Mouse (Mus musculus) mouse embryonic stem cell (cell line): ENCODE measurements around the gene Ptprm.

Source experiments
- in situ Hi-C, 2 experiments: fragments of 300-500 bp; cut with MboI; formaldehyde crosslinking; loops; 1 replicate in 1 of 2; 3 replicates in 1 of 2; pipeline ENCODE4 v1.14.3; 2019 to 2020; ENCODE audit warnings: low sequenced_read_pairs in 2 of 2, low pct_unique_long_range_greater_than_20kb in 1 of 2, mixed read lengths in 1 of 2; ENCODE audit not compliant: unreplicated experiment in 1 of 2

Ptprm gene

DNA sequence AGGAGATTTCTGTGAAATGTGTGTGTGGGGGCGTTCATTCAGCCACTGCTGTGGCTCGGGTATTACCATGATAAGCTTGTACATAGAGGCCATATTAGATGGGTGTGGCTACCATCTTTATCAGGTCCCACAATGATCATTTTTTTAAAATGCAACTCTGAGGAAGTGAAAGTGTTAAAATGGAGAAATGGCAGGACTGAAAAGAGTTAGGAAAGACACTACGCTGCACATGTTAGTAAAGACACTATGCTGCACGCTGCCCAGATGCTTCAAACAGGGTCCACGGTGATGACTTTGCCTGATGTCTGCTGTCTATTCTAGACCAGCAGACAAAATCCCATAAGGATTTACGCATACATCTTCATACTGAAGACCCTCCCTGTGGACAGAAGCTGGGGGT, 298.6 kb downstream of the Ptprm start:
- in situ Hi-C loops, result no loop called here

DNA sequence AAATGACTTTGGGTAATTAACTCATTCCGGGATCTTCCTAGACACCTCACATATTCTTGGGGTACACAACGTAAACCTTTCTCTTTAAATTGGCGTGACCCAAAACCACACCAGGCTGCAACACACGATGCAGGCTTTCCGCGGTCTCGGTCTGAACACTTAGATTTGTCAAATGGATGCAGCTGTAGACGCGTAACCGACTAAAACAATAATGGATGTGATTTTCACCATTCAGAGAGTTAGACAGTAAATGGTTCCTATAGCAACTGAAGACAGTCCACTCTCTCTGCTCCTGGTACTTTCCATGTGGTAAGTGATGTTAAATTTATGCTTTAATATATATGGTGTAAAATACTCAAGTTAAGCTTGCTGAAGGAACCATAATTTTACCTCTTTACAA, 300.1 kb downstream of the Ptprm start:
- in situ Hi-C loops, result no loop called here

DNA sequence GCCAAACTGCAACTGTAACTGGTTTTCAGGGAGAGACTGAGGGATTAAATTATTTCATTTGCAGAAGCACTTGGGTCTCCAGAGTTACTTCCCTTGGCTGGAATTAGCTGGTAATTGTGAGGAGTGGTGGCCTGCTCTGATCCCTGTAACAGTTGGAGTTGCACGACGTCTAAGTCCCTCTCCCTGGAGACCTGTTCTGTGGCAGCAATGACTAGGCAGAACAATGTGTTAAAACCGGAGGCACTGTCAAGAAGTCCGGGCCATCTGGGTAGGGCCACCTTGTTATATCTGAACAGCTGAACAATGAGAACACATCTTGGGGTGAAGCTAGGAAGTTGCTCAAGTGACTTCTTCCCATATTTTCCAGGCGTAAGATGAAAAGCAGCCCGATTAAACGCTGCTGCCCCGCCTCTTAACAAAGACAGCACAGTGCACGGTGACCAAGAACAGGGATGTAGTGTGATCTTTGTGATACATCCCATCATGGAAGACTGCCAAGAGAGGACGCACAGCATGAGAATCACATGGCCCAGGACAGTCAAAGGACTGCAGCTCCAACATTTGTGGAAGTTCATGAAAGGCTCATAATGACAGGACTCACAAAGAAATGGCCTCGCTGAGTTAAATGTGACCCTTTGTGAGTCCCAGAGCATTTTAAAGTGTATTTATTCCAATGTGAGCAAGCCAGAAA, 301.5 kb downstream of the Ptprm start:
- in situ Hi-C loops, result no loop called here

DNA sequence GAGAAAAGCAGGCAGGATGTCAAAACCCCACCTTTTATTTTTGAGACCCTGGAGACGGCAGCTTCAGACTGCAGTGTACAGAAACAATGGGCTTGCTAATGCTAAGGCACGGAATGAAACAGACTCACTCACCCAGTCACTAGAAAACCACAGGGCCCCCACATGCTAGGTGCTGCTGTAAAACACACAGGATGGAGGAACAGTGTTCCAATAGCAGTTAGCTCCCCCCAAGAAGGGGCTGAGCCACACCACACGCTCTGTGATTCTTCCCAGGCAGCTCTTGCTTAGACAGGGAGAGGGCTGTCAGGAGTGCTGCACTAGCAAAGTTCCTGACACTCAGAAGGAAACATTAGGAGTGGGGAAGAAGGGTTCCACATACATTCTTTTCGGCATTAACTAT, 306.6 kb downstream of the Ptprm start:
- in situ Hi-C loops, result no loop called here

DNA sequence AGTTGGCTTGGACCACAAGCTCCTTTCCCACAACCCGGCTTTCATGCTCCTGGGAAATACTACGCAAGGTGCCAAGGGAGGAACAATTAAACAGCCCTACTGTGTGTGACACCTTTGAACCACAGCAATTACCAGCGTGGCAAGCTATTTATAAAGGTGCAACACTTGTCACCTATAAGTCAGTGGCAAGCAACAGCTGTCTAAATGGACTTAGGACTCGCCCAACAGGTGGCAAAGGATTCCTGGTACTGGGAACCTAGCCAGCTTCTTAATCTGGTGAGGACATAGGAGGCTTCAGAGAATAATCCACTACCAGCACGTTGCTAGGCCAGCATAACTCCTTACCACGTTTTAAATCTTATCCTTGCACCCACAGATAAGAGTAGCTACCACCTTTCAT, 315.7 kb downstream of the Ptprm start:
- in situ Hi-C loops, result no loop called here

DNA sequence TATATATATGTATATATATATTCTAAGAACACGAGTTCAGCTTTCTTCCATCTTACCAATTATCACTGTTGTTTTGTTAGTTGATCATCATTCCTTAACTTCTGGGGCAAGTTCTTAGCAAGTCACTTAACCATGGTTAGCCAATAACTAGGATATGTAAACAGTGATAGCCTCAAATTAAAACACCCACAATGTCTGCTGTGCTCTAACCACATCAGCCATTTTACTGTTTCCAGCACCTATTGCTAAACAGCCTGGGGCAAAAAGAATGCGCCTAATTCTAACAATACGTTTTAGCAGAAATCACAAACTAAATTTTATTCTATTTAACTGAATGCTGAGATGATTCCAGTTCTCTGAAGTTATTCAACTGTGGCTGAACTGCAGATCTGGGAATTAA, 320.7 kb downstream of the Ptprm start:
- in situ Hi-C loops, result no loop called here

DNA sequence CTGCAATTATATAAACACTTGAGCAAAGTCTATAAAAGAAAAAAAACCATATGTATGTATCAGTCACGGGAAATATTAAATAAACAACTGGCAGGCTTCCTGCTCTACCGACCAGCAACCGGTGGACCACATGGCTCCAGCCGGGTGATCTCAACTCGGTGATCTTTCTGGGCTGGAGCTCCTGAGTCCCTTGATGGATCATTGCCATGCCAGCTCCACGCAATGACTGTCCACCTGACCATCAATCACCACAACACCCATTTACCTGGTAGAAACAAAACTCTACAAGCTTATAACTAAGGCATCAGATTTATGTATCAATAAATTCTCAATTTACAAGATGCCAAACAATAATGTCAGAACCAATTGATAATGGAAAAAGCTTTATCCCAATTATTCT, 322.2 kb downstream of the Ptprm start:
- in situ Hi-C loops, result no loop called here

DNA sequence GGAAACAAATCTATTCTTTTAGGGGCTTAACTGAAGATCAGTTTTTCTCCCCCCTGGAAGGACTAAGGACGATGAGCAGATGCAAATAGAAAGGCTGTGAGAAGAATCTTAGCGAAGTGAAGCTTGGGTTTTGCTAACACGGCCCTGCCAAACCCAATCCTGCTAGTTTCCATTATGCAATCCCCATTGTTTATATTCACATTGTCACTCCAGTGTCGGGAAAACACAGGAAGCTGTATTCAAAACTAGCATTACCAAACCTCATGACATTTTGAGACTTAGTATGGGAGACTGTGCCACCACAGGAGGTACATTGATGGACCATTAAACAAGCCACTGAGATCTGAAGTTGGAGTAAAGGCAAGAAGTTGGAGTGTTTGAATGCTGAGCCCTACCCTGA, 322.9 kb downstream of the Ptprm start:
- in situ Hi-C loops, result no loop called here

DNA sequence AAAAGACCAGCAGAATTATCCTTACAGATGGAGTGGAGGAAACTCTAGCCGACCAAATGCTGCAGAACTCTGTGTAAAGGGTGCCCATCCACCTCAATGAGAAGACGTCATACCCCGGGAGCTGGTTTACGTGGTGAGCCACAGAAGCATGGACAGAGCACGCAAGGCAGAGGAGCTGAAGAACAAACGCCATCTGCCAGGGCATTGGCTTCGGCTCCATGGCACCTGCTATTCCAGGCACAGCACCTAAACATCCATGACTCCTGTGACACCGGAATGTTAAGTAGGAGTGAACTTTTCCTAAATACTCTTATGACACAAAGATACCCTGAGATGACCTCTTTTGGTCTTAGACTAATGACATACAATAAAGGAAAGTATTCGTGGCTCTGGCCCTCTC, 327.0 kb downstream of the Ptprm start:
- in situ Hi-C loops, result no loop called here

DNA sequence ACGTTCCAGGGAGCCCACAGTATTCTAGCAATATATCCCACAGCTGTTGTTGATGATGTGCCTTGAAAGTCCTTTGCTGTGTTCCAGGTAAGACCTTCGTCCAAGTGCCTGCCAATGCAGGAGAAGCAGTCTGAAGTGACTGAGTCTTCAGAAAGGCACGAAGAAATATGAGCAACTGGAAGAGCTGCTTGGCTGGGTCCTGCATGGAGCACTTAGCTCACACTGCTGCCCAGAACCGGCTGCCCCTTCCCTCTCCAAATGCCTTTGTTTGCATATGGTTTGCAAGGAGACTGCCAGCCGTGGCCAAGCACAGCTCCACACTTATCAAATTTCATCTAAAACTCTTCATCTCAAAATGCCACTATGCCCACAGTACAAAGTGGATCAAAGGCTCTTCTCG, 337.8 kb downstream of the Ptprm start:
- in situ Hi-C loops, result no loop called here

DNA sequence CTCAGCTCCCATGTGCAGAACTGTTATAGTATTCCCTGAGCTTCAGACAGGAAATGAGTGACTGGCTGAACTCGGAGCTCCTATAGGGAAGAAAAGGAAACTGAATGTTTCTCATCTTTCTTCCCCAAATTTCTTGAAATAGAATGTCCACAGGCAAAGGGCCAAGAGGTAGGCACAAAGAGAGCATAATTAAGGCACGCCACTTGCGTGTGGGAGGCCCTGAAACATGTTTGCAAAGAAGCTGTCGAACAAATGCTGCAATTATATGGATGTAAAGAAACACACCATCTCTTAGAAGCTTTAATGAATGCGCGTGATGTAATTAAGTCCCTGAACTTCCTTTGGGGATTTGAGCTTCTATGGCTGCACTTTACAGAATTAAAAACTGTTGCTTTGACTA, 341.0 kb downstream of the Ptprm start:
- in situ Hi-C loops, result no loop called here

DNA sequence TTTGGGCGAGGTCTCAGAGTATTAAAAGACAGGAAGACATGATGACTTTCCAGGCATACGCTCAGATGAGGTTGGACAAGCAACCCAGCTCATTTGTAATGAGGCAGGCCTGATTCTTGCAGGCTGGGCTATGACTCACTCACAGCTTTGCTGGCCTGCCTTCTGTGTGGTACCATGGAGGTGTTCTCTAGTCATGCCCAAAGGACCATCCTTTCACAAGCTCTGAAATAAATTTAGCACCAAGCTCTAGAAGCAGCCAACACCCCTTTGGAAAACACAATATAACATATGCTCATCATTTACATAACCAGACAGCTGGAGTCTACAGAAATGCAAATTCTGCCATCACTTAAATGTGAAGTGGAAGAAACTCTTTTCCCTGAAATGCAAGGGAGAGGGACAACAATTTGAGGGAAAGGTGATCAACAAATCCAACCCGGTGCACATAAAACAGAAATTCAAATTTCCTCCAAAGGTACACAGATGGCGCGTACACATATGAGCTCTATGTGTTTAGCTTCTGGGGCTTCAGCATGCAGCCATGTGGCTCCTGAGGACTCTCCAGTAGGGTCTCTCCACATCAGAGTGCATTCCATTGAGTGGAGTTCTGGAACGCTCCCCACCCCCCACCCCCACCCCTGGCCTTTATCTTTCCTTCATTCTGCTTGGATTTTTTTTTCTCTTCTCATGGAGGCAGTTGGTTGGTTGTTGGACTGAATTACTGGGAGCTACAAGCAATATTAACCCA, 342.2 kb downstream of the Ptprm start:
- in situ Hi-C loops, result no loop called here

DNA sequence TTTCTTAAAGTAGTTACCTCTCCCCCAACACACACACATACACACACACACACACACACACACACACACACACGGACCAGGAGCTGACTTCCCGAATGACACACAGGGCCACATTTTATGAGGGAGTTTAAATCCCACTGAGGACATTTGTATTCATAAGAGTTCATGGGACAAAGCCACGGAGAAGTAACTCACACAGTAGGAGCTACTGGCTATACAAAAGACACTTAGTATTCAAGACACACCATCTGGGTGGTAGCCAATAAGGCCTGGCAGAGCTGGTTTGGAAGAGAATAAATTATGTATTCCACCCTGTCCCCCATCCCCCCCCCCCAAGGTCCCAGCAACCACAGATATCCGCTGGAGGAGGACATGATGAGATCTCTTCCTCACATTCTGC, 344.1 kb downstream of the Ptprm start:
- in situ Hi-C loops, result no loop called here

DNA sequence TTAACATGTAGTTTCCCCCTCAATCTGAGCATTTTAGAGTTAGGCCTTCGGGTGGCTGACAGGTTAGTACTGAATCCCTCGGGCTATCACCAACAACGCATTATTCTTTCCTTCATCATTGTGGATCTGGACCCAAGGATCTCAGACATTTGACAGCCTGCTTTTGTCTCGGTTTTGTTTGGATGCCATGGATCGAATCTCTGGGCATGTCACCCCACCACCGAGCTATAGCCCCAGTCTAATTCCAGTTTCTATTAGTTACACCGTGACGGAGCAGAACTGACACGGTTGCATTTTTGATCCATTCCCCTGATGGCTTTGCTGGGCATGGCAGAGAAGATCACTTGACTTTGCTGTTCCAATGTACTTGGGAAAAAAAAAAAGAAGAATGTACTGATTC, 346.1 kb downstream of the Ptprm start:
- in situ Hi-C loops, result no loop called here

DNA sequence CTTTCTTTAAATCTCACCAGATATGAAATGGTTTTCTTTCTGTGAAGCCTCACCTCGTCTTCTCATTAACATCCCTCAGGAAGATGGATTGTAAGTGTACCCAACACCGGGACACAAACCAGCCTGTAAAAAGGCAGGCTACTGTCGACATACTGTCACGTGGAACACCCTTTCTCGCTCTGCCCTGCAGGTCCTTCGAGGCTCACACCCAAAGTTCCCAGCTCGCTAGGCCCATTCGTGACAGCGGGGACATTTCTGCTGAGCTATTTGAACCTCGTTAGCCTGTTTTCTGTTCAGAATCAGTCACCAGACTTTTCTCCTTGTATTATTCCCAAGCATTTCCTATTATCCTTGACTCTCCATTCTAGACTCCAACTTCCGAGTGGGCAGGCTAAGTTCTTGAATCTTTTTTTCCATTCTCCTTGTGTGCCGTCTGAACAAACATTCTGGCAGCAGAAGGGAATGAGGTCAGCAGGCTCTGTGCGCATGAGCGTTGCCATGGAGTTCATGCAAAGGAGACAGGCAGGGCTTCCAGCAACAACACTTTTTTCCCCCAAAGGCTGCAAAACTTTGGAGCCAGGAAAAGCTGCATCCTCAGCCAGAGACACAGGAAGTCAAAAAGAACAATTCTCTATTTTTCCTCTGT, 347.4 kb downstream of the Ptprm start:
- in situ Hi-C loops, result no loop called here

DNA sequence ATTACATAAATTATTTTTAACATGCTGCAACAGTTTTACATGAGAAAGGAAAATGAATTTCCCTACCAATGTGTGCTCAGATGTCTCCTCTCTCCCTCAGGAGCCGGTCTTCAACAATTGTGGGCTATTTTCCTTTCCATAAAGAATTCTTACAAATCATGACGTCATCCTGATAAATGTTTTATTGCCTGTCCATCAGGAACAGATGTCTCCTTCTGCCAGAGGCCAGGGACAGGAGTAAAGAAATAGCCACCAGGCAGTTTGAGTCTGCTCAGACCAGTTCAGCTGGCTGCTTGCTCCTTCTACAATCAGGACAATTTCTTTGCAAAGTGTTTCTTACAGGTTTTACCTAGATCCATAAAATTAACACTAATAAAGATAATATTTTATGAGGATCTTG, 357.4 kb downstream of the Ptprm start:
- in situ Hi-C loops, result no loop called here

DNA sequence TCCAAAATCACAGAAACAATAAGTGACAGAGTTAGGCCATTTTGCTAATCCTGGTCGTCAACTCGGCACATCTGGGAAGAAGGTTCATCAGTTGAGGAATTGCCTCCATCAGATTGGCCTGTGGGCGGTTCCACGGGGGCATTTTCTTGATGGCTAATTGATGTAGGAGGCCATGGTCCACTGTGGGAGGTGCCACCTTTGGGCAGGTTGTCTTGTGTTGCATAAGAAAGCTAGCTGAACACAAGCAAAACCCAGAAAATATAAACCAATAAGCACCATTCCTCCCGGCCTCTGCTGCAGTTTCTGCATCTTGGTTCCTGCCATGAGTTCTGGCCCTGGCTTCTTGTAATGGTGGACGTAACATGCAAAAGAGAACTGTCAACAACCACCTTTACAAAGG, 358.2 kb downstream of the Ptprm start:
- in situ Hi-C loops, result no loop called here

DNA sequence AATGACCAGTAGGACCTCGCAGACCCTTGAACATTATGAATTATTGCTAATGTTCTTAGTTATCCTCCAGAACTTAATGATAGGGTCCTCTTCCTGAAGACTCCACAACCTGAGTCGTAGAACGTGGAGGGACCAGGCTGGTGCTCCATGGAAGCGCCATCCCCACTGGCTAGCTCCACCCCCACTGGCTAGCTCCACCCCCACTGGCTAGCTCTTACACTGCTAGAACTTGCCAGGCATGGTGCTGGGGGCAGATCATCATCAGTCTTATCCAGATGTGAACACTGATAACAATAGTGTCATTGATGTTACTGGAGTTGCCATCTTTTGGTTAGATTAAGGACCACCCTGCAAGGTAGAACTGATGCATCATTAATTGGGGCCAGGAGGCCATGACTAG, 362.4 kb downstream of the Ptprm start:
- in situ Hi-C loops, result no loop called here

DNA sequence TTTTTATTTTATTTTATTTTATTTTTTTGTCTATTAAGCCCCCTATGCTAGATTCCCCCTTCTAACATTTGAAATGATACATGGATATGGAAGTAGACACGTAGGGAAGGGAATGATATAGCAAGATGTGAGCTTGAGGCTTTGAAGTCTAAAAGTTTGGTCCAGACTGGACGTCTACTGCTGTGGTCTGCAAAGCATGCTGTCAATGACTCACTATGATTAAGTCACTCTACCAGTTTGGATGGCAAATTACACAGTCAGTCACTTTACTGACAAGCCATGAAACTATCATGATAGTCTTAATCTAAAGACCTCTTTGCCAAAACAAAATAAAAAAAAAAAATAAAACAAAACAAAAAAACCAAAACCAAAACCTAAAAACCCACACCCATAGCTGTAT, 363.5 kb downstream of the Ptprm start:
- in situ Hi-C loops, result no loop called here

DNA sequence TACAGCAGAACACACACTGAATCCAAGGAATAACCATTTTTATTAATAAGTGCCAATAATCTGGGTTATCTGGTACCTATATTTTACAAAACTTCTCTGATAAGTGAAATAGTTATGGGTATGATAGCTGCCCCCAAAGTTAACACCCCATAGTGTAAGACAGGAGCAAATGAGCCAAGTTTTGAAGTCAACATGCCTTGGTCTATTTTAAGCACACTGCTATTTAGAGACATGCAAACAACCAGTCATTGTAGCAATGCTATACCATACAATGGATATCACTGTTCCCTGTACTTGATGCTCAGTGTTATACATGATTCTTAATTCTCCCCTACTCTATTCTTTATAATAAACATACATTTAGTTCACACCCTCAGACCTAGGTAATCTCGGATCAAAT, 366.2 kb downstream of the Ptprm start:
- in situ Hi-C loops, result no loop called here
